Mouse (Mus musculus) layer of hippocampus, postnatal 14 days (tissue): Measurements from ENCODE around the gene Pyurf. TPM values are rescaled to one million over a fixed set of nuclear protein-coding genes. Genes with fewer than 3 reads are reported as not detected.
A peak's percentile ranks its signal among the peaks of the same experiment; 100 is the strongest.

Experiments
- DNase-seq, 2 experiments: peaks; one replicate each; pipeline ENCODE4 v3.0.0; 2021 to 2022; ENCODE audit warnings: low spot score in 2 of 2, mixed read lengths in 1 of 2
- long read RNA-seq, 2 experiments: library from polyadenylated mRNA; stranded (forward); transcript quantifications; one replicate each; pipeline ENCODE4 v2.0.0; 2021
- total RNA-seq, 2 experiments: library from RNA; stranded (reverse); gene quantifications; 2 replicates each; pipeline ENCODE4 v1.2.3; 2021

Gene Pyurf
- total RNA-seq: 1 to 10 TPM; 6.8 to 7.5 TPM
- long read RNA-seq, experiment 1, transcript Pyurf-201 (2 exons, 3,573 nt): major isoform, 17 of 17 reads
- long read RNA-seq, experiment 1, partial matches to known transcripts: 0 of 17 reads
- long read RNA-seq, experiment 1, other reads (novel, unspliced or antisense): 0 of 17 reads
- long read RNA-seq, experiment 2, transcript Pyurf-201 (2 exons, 3,573 nt): major isoform, 27 of 29 reads
- long read RNA-seq, experiment 2, partial matches to known transcripts: 0 of 29 reads
- long read RNA-seq, experiment 2, other reads (novel, unspliced or antisense): 2 of 29 reads

DNA sequence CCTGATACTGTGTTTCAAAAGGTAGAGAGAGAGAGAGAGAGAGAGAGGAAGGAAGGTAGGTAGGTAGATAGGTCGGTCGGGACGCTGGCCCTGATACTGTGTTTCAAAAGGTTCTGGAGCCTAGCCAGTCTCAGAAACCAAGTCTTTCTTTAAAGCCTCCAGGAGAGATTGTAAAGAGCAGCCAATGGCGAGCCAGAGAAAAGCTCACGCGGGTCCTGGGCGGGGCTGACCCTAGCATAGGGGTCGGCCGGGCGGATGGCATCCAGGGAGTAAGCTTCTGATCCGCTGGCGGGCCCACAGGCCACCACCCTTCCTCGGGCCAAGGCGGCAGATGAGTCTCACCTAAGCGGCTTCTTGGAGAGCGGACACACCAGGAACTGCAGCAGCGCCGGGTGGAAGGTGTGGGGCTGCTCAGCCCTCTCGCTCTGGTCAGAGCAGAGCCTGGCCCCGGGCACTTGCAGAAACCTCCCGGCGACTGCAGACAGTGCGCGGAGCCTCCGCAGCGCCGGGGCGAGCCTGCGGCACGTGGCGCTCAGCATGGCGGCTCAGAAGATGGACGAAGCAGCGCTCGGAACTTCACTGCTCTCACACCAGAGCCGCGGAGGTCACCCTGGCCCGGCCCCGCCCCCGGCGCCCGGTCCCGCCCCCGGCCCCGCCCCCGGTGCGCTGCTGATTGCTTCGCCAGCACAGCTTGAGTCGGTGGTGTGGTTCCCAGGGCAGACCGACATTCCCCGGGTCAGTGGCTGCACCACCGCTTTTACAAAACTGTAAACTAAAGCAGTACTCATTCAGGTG lies at the start of gene Pyurf:
Pyurf (minus strand) TSS at position 612 of the 795 bp plus-strand sequence.
- DNase-seq: peak; percentile 76 to 83

DNA sequence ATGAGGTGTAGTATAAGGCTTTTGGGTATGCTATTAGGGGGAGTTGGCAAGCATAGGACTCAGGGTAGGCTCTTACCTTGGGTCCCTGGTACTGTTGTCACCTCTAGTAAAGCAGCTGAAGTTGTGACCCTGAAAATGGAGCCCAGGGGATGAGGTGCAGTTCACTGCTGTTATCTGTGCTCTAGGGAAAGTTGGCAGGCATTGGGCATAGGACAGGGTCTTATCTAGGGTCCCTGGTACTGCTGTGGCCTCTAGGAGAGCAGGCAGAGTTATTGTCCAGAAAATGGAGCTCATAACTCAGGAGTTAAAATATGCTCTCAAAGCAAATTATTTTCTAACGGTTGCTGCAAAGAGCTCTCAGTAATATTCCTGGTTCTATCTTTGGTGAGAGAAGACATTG lies 29.5 kb upstream of the Pyurf start:
- DNase-seq: no peak

- DNase-seq: no peak
Measured at GRCm38 (mm10) chr6:57711726-57712125, 19.8 kb upstream of the Pyurf start.

- DNase-seq: no peak
Measured at GRCm38 (mm10) chr6:57706721-57707120, 14.8 kb upstream of the Pyurf start.

DNA sequence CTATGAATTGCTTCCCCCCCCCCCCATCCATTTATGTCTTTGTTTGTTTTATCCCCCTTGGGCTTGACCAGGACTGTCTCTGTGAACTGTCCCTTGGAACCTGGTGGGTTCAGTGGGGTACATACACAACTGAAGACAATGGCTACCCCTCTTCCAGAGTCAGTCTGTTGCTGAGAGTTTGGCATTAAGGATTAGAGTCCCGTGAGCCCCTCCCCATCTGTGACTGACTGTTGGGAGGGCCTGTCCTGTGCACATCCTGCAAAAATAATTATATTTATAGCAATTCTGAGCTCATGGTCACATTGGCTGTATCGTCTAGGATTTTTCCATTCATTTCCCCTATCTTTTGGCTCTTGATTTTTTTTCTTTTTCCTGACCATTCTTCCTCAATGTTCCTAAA lies 11.8 kb upstream of the Pyurf start:
- DNase-seq: peak in 1 of 2 experiments; percentile 28

DNA sequence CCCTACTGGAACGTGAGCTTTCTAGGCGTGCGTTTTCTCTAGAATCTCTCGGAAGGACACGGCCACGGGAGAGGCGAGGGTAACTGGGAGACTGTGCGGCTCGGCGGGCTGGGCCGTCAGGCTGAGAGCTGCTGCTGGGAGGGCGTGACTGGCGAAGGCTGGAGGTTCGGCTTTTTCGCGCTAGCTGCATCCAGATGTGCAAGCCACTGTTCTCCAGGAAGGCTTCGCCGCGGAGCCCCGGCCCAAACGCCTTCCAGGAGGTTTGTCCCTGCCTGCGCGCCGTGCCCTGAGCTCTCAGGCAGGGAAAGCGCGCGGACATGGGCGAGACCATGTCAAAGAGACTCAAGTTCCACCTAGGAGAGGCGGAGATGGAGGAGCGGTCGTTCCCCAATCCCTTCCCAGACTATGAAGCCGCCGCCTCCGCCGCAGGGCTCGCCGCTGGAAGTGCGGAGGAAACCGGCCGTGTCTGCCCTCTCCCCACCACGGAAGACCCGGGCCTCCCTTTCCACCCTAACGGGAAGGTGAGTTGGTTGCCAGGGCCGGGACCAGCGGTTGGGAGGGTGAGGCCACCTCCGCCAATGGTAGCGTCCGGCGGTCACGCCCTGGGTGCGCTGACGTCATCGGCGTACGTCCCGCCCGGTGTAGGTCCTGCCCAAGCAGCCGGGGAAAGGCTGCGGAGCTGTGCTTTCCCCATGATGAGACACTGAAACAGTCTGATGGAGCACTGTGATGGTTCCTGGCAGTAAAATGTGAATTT lies 11.0 kb upstream of the Pyurf start:
- peak; percentile 95 to 96 for DNase-seq

- DNase-seq: peak; percentile 44 to 59
Measured at GRCm38 (mm10) chr6:57702376-57702742, 10.5 kb upstream of the Pyurf start, which contains the start of gene Lancl2. TSS of gene Lancl2 (plus strand) at chr6:57702540.

GRCm38 (mm10) chr6:57701686-57702085 lies 9.8 kb upstream of the Pyurf start:
- DNase-seq: no peak

- no peak for DNase-seq
Measured at GRCm38 (mm10) chr6:57693116-57693515, 1.2 kb upstream of the Pyurf start.

GRCm38 (mm10) chr6:57684156-57684555 lies 7.7 kb downstream of the Pyurf start:
- DNase-seq: no peak

DNA sequence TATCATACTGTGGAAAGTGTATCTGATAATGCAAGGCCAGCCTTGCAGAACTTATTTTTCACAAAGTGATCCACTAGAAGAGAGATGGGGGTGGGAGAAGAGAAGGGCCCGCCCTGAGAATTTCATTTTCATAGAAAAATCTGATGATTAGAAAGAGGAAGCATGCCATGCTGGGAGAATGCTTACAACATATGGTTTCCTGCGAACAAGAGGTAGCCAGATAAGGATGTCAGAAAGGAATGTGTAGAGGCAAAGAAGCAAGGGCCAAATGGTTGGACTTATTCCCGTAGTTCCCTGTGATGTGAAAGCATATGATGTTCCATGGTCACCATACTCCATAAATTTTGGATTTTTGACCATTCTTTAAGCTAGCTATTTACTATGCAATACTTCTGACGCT lies 30.6 kb downstream of the Pyurf start:
- no peak for DNase-seq

- DNase-seq: no peak
Measured at GRCm38 (mm10) chr6:57647256-57647655, 44.6 kb downstream of the Pyurf start.

DNA sequence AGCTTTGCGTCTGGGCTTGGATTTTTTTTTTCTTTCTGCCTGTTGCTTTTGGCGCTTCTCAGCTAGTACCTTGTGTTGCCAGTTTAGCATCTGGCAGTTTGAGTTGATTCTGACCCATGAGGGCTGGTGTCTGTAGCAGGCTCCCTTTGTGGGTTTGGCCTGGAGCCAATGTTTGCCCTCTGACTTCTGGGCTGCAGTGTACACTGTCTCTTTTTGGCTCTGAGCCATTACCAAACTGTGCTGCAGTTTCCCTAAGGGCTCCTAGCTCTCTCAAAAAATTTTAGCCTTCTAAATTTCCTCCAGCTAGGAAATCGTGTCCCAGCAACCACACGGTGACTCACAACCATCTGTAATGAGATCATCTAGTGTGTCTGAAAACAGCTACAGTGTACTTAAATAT lies 50.1 kb downstream of the Pyurf start:
- peak; percentile 24 to 53 for DNase-seq

DNA sequence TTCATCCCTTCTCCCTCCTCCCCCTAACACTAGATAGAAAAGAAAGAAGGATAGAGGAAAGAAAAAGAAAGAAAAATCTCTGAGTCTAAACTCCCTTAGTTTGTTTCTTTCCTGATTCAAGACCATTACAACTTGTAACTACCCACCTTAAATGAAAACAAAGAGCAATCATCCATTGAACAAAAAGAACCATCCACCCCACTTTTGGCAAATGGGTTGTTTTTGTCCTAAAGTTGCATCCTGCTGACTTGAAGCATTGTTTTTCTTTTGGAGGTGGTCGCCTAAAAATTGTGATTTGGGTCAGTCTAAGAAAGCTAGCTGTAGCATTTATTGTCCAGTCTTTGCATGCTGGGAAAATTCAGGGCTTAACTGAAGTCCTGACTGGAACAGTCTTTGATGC lies 52.3 kb downstream of the Pyurf start:
- DNase-seq: no peak

Other genes with a start within 250 kb of the Pyurf start
- 10 to 100 TPM; 44.7 to 49.7 TPM for gene Ppm1k, start 156.6 kb downstream of the Pyurf start, total RNA-seq
- gene Herc6, start 111.1 kb downstream of the Pyurf start, total RNA-seq: 1 to 10 TPM; 2.6 to 2.8 TPM
- 100 to 1,000 TPM; 108 to 109 TPM for gene Lancl2, start 10.5 kb upstream of the Pyurf start, total RNA-seq
- 10 to 100 TPM; 61.7 to 66.7 TPM for gene Vopp1, start 133.1 kb upstream of the Pyurf start, total RNA-seq
- gene Vmn1r21, start 158.3 kb upstream of the Pyurf start, total RNA-seq: not detected
- not detected for gene Vmn1r22, start 215.9 kb upstream of the Pyurf start, total RNA-seq
- not detected for gene Vmn1r23, start 234.8 kb upstream of the Pyurf start, total RNA-seq